Mouse (Mus musculus): Measurements from ENCODE around the gene Cbx3.

DNA sequence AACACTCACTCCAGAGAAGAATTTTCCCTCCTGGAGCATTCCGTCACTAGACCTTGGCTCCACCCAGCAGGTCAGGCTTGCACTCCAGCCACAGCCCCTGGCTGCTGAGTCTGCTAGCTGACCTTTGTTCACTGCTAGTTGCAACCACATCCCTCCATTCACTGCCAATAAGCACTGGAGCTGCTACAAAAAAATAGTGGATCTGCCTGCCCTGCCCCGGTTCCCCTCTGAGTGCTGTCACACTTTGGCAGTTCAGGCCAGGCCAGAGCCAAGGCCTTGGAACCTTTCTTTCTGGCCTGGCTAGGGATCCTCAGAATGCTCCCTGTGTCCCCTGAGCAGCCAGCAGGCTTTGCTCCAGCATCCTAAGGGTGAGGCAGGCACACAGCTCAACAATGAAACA lies 19.6 kb downstream of the Cbx3 start:
- TF ChIP-seq EP300 (IDR thresholded peaks at IDR 0.05; ENCODE audit: insufficient read depth, low read depth, low read length) (no peak), CTCF (IDR thresholded peaks at IDR 0.05; ENCODE audit: low read depth, low read length) (no peak)

Measured in ES-Bruce4 (cell line).